Mouse (Mus musculus) small intestine, adult 2 months (tissue): ENCODE data around the gene Kdf1.

Experiments
- CTCF ChIP-seq: fragments of 200-500 bp; IDR thresholded peaks from 2 replicates; pipeline ENCODE4 v1.5.1; 2012; ENCODE audit warnings: low read depth, mild to moderate bottlenecking, control low read depth, inconsistent platforms, low read length, moderate library complexity, mixed read lengths; ENCODE audit not compliant: insufficient replicate concordance, insufficient read length; ENCODE audit errors: extremely low read depth
- POLR2A ChIP-seq: fragments of 200-500 bp; IDR thresholded peaks from 2 replicates; pipeline ENCODE4 v1.6.1; 2012; ENCODE audit warnings: low read depth, mild to moderate bottlenecking, control low read depth, inconsistent platforms, low read length, moderate library complexity

DNA sequence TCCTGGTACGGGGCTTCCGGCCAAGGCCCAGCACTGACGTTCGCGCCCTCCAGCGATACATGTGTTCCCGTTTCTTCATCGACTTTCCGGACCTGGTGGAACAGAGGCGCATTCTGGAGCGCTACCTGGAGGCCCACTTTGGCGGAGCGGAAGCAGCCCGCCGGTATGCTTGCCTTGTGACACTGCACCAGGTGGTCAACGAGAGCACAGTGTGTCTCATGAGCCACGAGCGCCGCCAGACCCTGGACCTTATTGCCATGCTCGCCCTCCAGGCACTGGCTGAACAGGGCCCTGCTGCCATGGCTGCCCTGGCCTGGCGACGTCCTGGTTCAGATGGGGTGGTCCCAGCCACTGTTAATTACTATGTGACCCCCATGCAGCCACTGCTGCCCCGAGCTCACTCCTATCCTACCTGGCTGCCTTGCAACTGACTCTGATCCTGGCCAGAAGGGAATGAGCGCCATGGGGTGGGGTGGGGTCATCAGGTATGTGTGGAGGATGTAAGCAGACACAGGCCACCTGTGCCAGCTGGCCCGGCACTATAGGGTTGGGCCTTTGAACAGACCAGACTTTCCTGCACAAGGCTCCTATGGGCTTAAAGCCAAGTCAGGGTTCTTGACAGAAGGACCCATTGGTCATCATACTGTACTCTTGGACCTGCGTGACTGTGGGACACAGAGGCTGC, 31.9 kb upstream of the Kdf1 start:
- TF ChIP-seq CTCF, result no peak
- no peak for TF ChIP-seq POLR2A
